Mouse (Mus musculus) limb, embryonic 11.5 days (tissue): ENCODE measurements around the gene Fam209. TPM values are rescaled to one million over a fixed set of nuclear protein-coding genes. Genes with fewer than 3 reads are reported as not detected.

Experiments
- ATAC-seq: fragments of 200-750 bp; cut with Nextera tagmentation; 2 replicates; pipeline ENCODE4 v1.8.0; 2017; ENCODE audit warnings: low read depth; ENCODE audit not compliant: insufficient number of reproducible peaks, low FRiP score, low TSS enrichment
- DNase-seq: peaks from one replicate; pipeline ENCODE4 v3.0.0-alpha.2; 2015; ENCODE audit warnings: low spot score
- H3K27ac ChIP-seq: fragments of 300-500 bp; sonication (generic); replicated peaks from 2 replicates; pipeline ENCODE4 v1.5.1; 2014; ENCODE audit warnings: low read depth, mild to moderate bottlenecking, low read length
- H3K27me3 ChIP-seq: fragments of 300-500 bp; sonication (generic); 2 replicates; pipeline ENCODE4 v1.6.1; 2014; ENCODE audit warnings: mild to moderate bottlenecking, low read length, mixed read lengths; ENCODE audit not compliant: control insufficient read depth, insufficient read depth
- H3K36me3 ChIP-seq: fragments of 300-500 bp; sonication (generic); 2 replicates; pipeline ENCODE4 v1.6.1; 2014; ENCODE audit warnings: mild to moderate bottlenecking, low read length, moderate library complexity, mixed read lengths; ENCODE audit not compliant: control insufficient read depth, insufficient read depth
- H3K4me1 ChIP-seq: fragments of 300-500 bp; sonication (generic); 2 replicates; pipeline ENCODE4 v1.6.1; 2014; ENCODE audit warnings: low read length, mixed read lengths; ENCODE audit not compliant: control insufficient read depth, insufficient read depth
- H3K4me2 ChIP-seq: fragments of 300-500 bp; sonication (generic); 2 replicates; pipeline ENCODE4 v1.6.1; 2014; ENCODE audit warnings: low read depth, mild to moderate bottlenecking, moderate library complexity; ENCODE audit not compliant: severe bottlenecking
- H3K4me3 ChIP-seq: fragments of 300-500 bp; sonication (generic); 2 replicates; pipeline ENCODE4 v1.5.1; 2014; ENCODE audit warnings: low read depth, low read length
- H3K9ac ChIP-seq: fragments of 300-500 bp; sonication (generic); 2 replicates; pipeline ENCODE4 v1.6.1; 2014; ENCODE audit warnings: mild to moderate bottlenecking, low read length
- H3K9me3 ChIP-seq: fragments of 300-500 bp; sonication (generic); 2 replicates; pipeline ENCODE4 v1.6.1; 2016; ENCODE audit warnings: low read length; ENCODE audit not compliant: control insufficient read depth
- WGBS: fragments of 180-500 bp; shearing (Covaris S2); extraction: QIAGEN DNeasy Blood & Tissue Kit; methylation state at CpG from one replicate; pipeline ENCODE4 v1.1.7; 2014; 5-methylcytosine and 5-hydroxymethylcytosine counted together
- polyA plus RNA-seq: library from polyadenylated mRNA; unstranded; fragments of >200 nt; fragmentation: Nextera tagmentation; extraction: Ambion mirVana; gene quantifications from 2 replicates; pipeline ENCODE4 v1.2.1, GENCODE M21; 2014

The Fam209 gene
- polyA plus RNA-seq, 1 experiment from 2014 or later = not detected

DNA sequence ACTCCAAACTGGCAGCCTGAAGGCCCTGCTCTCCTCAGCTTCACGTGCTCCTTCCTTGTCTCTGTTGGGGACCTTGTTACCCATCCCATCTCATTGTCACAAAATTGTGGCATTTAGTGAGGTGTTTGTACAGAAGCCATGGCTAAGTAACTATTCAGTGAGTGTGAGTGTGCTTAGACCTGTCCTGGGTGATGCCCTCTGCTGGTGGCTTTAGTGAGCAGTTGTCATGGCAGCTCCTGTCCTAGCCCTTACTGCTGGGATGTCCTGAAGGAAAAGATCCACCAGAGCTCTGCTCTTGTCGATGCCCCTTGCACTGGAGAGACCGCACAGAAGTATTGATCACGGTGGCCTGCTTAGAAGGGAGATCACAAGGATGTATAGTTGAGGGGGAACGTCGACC is 25.0 kb upstream of the Fam209 start:
- Histone ChIP-seq H3K27me3 (no peaks in the 10 kb centered on the region), H3K9ac (no peak overlapping the region), H3K4me1 (no peaks in the 10 kb centered on the region), H3K27ac (no peak overlapping the region), H3K4me2 (no peak overlapping the region), H3K36me3 (peaks cover 5% of the 10 kb centered on the region; the same call in 1 of the 2 replicates), H3K9me3 (no peaks in the 10 kb centered on the region), H3K4me3 (no peak overlapping the region)
- no peak for DNase-seq
- ATAC-seq = no peak
- 91% methylated on average over 6 of the region's 6 CpGs for whole genome bisulfite sequencing

DNA sequence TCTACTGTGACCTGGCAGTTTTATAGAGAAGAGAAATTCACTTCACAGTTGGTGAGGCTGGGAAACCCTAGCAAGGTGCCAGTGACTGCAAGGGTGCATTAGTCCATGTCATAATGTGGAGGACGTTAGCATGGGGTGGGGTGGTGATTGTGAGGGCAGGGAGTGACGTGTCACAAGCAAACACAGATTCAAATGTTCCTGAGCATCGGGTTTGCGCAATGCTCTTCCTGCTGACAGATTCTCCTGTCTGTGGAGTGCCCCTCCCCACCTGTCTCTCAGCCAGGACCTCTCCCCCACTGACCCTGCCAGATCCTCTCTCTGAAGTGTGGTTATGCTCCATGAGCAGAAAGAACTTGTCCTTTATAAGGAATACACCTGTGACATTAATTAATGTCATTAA is 24.0 kb upstream of the Fam209 start:
- H3K9me3 ChIP-seq = no peaks in the 10 kb centered on the region

GRCm38 (mm10) chr2:172450640-172451039 is 21.7 kb upstream of the Fam209 start:
- H3K4me1 ChIP-seq = no peaks in the 10 kb centered on the region
- no peak for DNase-seq
- H3K27me3 ChIP-seq = no peaks in the 10 kb centered on the region
- no peak overlapping the region for H3K4me3 ChIP-seq
- no peak overlapping the region for H3K27ac ChIP-seq
- 90% methylated on average over 6 of the region's 6 CpGs for whole genome bisulfite sequencing
- H3K4me2 ChIP-seq = no peak overlapping the region
- peaks cover 7% of the 10 kb centered on the region; the same call in 1 of the 2 replicates for H3K36me3 ChIP-seq
- ATAC-seq = no peak
- no peaks in the 10 kb centered on the region for H3K9me3 ChIP-seq
- no peak overlapping the region for H3K9ac ChIP-seq

More for the DNA sequence above, 24.0 kb upstream of the Fam209 start:
- H3K27ac ChIP-seq = no peak overlapping the region
- peaks cover 7% of the 10 kb centered on the region; the same call in 1 of the 2 replicates for H3K36me3 ChIP-seq
- H3K4me2 ChIP-seq = no peak overlapping the region
- no peak for ATAC-seq
- no peak overlapping the region for H3K9ac ChIP-seq
- no peak for DNase-seq
- H3K4me1 ChIP-seq = no peaks in the 10 kb centered on the region
- H3K4me3 ChIP-seq = no peak overlapping the region
- no peaks in the 10 kb centered on the region for H3K27me3 ChIP-seq
- 90% methylated on average over 4 of the region's 4 CpGs for WGBS

GRCm38 (mm10) chr2:172452031-172452430 is 20.3 kb upstream of the Fam209 start:
- Histone ChIP-seq H3K4me2 (no peak overlapping the region), H3K36me3 (peaks cover 7% of the 10 kb centered on the region), H3K4me3 (no peak overlapping the region), H3K9ac (no peak overlapping the region), H3K27me3 (no peaks in the 10 kb centered on the region), H3K27ac (no peak overlapping the region), H3K4me1 (no peaks in the 10 kb centered on the region), H3K9me3 (no peaks in the 10 kb centered on the region)
- no peak for ATAC-seq
- DNase-seq = no peak
- WGBS = 94% methylated on average over 4 of the region's 4 CpGs

DNA sequence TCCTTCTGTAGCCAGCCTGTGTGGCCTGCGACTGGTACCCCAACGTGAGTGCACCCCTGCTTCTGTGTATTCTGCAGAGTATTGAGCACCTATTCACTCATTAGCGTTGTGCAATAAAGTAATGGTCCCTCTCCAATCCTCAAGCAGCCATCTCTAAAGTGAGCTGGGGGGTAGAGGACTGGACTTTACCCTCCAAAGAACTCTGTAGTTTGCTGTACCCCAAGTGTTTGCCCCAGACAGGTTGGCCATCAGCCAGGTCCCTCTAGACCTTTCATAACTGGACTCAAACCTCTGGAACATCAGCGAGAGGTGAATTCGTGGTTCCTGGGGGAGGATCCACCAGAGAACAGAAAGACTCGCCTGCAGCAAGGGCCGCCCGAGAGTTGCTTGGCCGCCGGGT is 19.9 kb upstream of the Fam209 start:
- Histone ChIP-seq H3K9me3 (no peaks in the 10 kb centered on the region), H3K9ac (no peak overlapping the region), H3K36me3 (peaks cover 7% of the 10 kb centered on the region), H3K4me2 (no peak overlapping the region), H3K4me3 (no peak overlapping the region), H3K27me3 (no peaks in the 10 kb centered on the region), H3K27ac (no peak overlapping the region), H3K4me1 (no peaks in the 10 kb centered on the region)
- 97% methylated on average over 10 of the region's 10 CpGs for WGBS
- no peak for ATAC-seq
- DNase-seq = no peak

DNA sequence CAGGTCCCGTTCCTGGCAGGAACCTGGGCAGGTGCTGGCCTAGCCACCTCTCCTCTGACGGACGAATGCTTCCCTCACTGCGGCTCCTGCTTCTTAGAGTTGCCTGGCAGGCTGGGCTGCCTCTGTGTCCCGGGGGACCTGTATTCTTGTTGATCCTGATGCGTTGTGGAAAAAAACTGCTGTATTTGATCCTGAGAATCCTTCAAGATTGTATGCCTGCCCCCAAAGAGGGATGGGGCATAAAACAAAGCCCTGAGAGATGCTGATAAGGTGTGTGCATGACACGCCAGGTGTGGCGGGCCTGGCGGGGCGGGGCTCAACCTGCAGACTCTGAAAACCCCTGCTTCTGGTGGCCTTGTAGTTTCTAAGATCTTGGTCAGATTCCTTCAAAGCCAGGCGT is 13.8 kb upstream of the Fam209 start, which contains the start of gene Gcnt7:
Gene Gcnt7 (minus strand): TSS at position 101 of the 400 bp plus-strand sequence.
- H3K9me3 ChIP-seq = no peaks in the 10 kb centered on the region
- no peak within 1 kb of the TSS for H3K27ac ChIP-seq
- H3K4me3 ChIP-seq = no peak within 1 kb of the TSS
- 87% methylated on average over 11 of the region's 11 CpGs for WGBS
- no peaks in the 10 kb centered on the region; the same call in 1 of the 2 replicates for H3K36me3 ChIP-seq
- H3K4me2 ChIP-seq = no peak within 1 kb of the TSS
- H3K4me1 ChIP-seq = no peaks in the 10 kb centered on the region
- DNase-seq (no peak), ATAC-seq (no peak)
- no peak within 1 kb of the TSS for H3K9ac ChIP-seq
- H3K27me3 ChIP-seq = no peaks in the 10 kb centered on the region

- H3K9me3 ChIP-seq = no peaks in the 10 kb centered on the region
- no peak overlapping the region for H3K4me3 ChIP-seq
- WGBS = 38% methylated on average over 2 of the region's 2 CpGs
- no peaks in the 10 kb centered on the region for H3K27me3 ChIP-seq
- H3K9ac ChIP-seq = no peak overlapping the region
- ATAC-seq (no peak), DNase-seq (no peak)
- H3K4me1 ChIP-seq = no peaks in the 10 kb centered on the region
- no peaks in the 10 kb centered on the region; the same call in 1 of the 2 replicates for H3K36me3 ChIP-seq
- H3K4me2 ChIP-seq = no peak overlapping the region
- no peak overlapping the region for H3K27ac ChIP-seq
Observed at GRCm38 (mm10) chr2:172460647-172461046, 11.7 kb upstream of the Fam209 start.

- no peak overlapping the region for H3K9ac ChIP-seq
- DNase-seq (no peak), ATAC-seq (no peak)
Observed at GRCm38 (mm10) chr2:172462813-172463212, 9.5 kb upstream of the Fam209 start.

More at GRCm38 (mm10) chr2:172462813-172463212, 9.5 kb upstream of the Fam209 start:
- 94% methylated on average over 4 of the region's 4 CpGs for WGBS
- no peak overlapping the region for H3K4me2 ChIP-seq
- no peaks in the 10 kb centered on the region for H3K4me1 ChIP-seq
- no peaks in the 10 kb centered on the region for H3K27me3 ChIP-seq
- no peak overlapping the region for H3K4me3 ChIP-seq
- H3K9me3 ChIP-seq = no peaks in the 10 kb centered on the region
- no peak overlapping the region for H3K27ac ChIP-seq
- no peaks in the 10 kb centered on the region; the same call in 1 of the 2 replicates for H3K36me3 ChIP-seq
